Mouse (Mus musculus): Measurements from ENCODE around the gene Olfr317.
"Not testable (repeated sequence)": the region's sequence is repeated elsewhere in the genome, so short reads cannot be mapped to it uniquely, and the experiment has no call there.

The Olfr317 gene

DNA sequence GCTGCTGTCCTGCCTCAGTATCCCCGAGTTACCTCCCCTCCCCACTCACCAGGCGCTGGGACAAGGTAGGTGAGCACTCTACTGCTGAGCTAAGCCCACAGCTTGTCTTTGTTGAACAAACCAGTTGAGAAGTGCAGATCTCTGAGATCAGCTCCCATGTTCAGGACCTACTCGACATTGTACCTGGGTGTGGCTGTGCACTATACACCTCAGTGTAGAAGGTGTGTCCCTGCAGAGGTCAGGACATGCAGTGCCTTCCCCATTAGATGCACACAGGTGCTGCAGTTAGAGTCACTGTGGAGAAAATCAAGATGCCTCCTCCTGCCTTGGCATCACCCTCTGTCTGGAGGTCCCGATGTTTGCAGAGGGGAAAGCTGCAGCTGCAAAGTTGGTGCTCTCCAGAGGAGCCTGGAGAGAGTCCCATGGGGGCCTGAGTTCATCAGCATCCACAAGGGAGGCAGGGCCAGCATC, at the start of gene Olfr317:
TSS of gene Olfr317 (minus strand) at position 421 of the 471 bp plus-strand sequence.
- no peak for DNase-seq (ENCODE audit: low spot score)

DNA sequence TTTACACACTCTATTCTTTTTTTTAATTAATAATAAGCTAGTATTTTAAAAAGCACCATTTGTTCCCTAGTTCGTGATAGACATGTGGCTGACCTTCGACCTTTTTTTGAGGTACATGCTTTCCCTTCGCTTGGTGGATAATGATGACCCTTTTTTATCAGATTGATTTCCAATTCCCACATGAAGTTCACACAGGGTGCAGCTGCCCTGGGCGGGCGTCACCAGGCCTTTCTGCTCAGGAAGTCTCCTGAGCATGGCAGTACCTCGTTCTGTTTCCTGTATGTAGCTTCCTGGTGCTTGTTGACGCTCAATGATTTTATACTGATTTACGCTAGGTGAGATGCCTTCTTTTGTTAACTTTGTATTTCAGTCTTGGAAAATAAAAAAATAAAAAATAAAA, 49.3 kb upstream of the Olfr317 start:
- no peak for DNase-seq (ENCODE audit: low spot score)

DNA sequence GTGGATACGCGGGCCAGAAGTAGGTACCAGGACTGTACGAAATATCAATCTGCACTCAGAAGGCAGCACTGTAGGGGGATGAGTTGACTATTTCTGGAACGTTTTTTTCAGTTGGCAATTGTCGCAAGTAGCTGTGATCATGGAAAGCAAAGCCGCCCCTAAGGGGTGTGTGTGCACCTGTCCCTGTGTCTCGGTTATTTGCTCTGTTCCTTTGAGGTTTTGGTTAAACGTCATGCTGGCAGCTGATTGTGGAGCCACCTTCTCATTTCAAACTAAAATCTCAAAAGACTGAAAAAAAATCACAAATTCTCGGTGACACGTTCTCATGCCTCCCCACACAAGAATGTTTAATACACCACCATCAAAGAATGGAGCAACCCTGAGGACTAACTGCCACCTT, 48.6 kb upstream of the Olfr317 start:
- no peak for DNase-seq (ENCODE audit: low spot score)

DNA sequence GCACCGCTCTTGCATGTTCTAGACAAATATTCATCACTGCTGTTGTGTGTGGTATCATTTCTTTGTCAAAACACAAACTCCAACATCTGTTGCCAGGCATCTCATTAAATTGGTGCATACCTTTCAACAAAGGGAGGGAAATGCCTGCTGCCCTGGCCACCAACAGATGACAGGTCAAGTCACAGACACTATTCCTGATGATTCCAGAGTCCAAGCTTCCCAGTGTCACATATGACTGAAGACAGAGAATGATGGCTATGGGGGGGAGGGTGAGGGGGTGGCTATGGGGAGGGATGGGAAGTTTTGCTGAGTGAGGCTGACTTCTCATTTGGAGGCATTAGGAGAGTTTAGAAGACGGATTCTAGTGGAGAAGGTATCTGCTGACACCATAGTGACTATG, 45.2 kb upstream of the Olfr317 start:
- no peak for DNase-seq (ENCODE audit: low spot score)

DNA sequence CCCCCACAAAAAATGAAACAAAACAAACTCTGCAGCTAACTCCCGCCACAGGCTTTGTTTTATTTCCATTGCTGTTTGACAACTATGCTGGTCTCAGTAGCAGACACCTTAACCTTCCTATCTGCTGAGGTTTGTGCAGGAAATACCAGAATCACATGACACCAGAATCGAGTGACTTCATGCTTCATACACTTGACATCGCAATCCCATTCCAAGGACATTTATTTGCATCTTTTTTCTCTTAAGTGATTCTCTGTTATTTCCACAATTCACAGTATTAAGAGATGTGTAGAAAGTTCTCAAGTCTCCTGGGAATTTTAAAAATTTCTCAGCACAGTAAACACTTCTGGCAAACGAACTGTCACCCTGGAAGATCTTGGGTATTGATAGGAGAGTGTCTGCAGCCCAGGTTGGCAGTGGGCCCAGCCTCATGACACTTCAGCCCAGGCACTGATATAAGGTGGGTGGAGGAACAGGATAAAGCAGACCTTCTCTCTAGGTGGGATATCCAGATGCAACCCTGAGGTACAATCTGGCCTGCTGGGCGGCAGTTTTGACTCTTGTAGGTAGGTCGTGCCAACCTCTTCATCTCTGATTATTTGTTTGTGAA, 43.6 kb upstream of the Olfr317 start, which contains the start of gene Olfr314:
TSS of gene Olfr314 (plus strand) at position 473 of the 610 bp plus-strand sequence.
- DNase-seq (ENCODE audit: low spot score) = no peak

DNA sequence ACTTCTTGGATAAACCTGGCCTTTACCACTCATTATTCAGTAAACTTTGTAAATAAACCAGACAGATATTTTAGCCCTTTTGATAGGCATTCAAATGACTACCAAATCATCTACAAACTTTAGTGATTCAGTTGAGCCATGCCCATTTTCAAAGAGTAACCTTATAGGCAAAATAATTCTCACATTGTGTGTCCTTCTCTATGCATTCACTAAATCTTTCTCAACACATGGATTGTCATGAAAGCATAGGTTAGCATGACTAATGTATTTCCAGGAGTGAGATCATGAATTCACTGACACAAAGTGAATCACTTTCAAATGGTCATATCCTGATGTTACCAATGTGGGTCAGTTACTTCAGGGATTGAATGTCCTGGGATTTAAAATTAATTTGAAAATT, 33.9 kb upstream of the Olfr317 start, which contains the start of gene Olfr315:
TSS of gene Olfr315 (plus strand) at position 301 of the 400 bp plus-strand sequence.
- no peak for DNase-seq (ENCODE audit: low spot score)

DNA sequence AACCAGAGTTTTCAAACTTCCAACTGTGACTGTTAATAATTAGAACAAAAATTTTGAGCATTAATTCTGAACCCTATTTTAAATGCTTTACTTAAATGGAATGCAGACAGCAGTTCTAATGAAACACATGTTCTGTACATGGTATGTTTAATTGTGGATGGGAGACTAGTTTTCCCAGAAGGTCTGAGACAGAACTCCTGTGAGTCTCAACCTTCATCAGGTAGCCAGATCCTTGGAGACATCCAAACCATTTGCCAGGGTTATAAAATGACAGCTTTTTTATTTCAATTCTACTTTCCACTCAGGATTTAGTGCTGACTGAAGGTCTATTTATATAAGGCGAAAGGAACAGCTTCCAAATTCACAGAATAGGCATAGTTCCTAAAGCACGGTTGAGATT, 13.4 kb upstream of the Olfr317 start, which contains the start of gene Olfr316:
TSS of gene Olfr316 (plus strand) at position 301 of the 400 bp plus-strand sequence.
- DNase-seq (ENCODE audit: low spot score) = no peak

DNA sequence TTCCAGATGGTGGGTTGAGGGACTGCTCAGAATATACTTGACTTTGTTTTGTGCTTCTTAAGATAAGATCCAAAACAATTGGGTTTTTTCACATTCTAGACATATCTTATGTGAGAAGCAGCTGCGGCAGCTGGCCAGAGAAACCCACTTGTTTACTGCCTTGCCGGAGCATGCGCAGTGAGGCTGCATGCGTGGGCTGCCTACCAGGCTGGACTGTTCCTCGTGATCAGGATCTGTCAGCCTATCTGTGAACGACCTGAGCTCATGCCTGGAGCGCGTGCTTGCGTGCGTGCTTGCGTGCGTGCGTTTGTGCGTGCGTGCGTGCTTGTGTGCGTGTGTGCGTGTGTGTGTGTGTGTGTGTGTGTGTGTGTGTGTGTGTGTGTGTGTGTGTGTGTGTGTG, 12.1 kb upstream of the Olfr317 start:
- not testable (repeated sequence) for DNase-seq (ENCODE audit: low spot score)

DNA sequence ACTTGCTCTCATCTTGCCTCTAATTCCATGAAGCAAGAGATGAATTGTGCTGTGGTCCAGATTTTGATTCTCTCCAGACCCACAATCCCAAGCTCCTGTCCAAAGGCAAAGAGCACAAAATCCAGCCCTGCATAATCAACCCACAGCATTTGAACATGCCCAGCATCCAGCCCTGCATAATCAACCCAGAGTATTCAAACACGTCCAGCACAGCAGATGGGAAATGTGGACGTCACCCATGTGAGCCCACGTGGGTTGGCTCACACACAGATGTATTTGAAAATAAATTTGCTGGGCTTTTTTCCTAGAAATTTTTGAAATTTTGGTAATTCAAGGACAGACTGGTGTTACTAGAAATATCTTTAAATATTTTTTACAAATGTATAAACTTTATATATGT, 5.6 kb downstream of the Olfr317 start:
- no peak for DNase-seq (ENCODE audit: low spot score)

DNA sequence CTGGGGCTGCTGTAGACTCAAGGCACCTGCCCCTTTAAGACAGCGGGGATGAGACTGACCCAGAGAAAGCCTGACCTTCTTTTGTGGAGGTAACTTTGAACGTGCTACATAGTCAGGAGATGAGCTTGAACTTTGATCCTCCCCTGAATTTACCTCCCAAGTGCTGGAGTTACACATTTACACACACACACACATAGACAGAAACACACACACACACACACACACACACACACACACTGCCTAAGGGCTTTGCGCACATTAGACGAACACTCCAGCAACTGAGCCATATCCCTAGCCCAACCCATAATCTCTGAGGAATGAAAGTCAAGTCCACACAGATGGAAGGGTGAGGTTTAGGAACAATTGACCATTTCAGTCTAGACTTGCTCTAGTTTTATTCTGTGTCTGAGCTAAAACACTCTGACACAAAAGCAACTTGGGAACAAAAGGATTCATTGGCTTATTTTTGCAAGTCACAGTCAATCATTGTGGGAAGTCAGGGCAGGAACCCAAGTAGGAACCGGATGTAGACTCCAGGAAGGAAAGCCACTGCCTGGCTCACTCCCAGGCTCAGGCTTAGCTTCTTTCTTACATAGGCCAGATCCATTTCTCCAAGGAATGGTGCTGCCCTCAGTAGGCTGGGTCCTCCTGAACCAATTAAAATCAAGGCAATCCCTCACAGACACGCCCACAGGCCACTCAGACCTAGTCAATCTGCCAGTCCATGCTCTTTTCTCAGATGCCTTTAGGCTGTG, 10.9 kb downstream of the Olfr317 start:
- DNase-seq (ENCODE audit: low spot score) = not testable (repeated sequence)

DNA sequence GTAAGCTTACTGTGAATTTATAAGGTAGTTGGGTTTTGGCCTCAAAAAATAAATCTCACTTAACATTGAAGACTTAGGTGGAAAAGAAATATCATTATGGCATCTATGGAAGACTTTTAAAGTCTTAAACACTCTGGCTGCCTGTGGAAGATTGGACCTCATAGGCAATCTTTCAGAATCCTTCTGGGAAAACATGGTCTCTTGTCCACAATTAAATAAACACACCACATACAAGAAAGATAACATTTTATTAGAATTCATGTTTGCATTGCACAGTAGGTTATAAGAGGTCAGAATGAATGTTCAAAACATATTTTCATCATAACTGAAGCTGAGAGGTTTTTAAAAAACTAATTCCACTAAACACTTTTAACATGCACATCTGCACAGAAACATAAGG, 15.1 kb downstream of the Olfr317 start, which contains the start of gene Olfr318:
TSS of gene Olfr318 (minus strand) at position 101 of the 400 bp plus-strand sequence.
- DNase-seq (ENCODE audit: low spot score) = no peak

DNA sequence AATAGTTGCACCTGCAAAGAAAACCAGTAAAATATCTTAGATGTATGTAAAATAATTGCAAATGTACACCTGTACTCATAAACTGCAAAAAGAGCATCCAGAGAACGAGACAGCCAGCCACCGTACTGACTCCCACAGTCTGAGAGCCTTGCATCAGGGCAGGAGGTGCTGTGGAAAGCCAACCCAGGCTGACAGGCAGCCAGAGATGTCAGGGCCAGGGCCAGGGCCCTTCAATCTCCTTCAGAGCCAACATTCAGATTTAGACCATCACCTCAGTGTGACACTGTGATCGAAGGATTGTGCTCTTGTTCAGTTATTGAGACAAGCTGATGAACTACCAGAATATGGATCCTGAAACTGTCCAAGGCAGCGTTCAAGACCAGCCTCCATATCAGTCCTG, 19.3 kb downstream of the Olfr317 start:
- no peak for DNase-seq (ENCODE audit: low spot score)

DNA sequence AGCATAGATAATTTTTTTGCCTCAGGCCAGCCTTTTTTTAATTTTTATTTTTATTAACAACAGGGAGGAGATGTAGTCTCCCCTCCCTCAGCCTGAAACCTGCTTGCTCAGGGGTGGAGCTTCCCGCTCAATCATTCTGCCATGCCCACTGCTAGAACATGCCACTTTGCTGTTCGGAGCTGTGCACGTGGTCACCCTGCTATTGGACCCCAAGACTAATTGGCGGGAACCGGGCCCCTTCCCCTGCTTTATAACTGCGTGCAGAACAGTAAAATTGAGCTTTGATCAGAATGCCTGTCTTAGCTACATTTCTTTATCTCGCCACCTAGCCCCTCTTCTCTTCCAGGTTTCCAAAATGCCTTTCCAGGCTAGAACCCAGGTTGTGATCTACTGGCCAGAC, 21.3 kb downstream of the Olfr317 start:
- not testable (repeated sequence) for DNase-seq (ENCODE audit: low spot score)

DNA sequence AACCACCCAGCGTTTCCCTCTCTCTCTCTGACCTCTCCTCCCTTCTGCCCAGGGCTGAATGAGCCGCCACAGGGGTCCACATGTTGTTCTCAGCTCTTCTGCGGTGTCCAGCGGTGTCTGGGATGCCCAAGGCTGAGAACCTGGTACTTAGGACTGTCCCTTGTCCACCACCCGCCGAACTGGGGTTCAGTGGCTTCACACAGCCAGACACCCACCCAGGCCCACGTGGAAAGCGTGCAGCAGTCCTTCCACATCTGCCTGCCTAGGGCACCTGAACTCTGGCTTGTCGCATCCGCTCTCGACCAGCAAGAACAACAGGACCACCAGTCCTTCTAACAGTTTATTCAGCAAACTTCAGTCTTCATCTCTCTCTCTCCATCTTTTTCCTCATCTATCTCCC, 29.9 kb downstream of the Olfr317 start:
- no peak for DNase-seq (ENCODE audit: low spot score)

DNA sequence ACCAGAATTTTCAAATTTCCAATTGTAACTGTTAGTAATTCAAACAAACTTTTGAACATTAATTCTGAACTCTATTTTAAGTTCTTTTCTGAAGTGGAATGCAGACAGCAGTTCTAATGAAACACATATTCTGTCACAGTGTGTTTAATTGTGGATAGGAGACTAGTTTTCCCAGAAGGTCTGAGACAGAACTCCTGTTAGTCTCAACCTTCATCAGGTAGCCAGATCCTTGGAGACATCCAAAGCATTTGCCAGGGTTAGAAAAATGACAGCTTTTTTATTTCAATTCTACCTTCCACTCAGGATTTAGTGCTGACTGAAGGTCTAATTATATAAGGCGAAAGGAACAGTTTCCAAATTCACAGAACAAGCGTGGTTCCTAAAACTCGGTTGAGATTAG, 40.1 kb downstream of the Olfr317 start, which contains the start of gene Olfr319:
TSS of gene Olfr319 (plus strand) at position 301 of the 400 bp plus-strand sequence.
- no peak for DNase-seq (ENCODE audit: low spot score)

Measured in spleen, adult 12 weeks (tissue).